Mouse (Mus musculus): ENCODE measurements around the gene Ccdc121. TPM values are rescaled to one million over a fixed set of nuclear protein-coding genes. Genes with fewer than 3 reads are reported as not detected.

The Ccdc121 gene
- polyA plus RNA-seq, 1 experiment from 2014 or later, result not detected

DNA sequence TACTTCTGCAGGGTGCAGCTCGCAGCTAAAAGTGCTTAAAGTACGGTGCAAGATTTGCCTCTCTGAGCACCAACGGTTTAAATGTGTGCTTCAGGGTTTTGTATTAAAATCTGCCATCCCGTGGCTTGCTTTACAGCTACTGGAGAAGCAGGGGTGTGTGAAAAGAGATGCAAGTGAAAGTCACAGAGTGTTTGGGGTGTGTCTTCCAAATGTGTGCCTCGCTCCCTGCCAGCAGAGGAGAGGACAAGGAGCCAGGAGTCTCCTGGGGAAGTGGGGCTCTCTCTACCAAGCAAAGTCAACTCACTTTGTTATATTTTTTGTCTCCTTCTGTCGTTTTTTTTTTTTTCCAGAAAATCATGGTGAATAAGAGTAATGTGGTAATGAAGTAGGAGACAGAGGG lies 34.7 kb downstream of the Ccdc121 start:
- 47% methylated on average over 6 of the region's 6 CpGs for WGBS
- no peak overlapping the region for H3K27ac ChIP-seq
- no peaks in the 10 kb centered on the region for H3K27me3 ChIP-seq (replicated peaks)
- no peaks in the 10 kb centered on the region for H3K4me1 ChIP-seq (replicated peaks)
- no peak overlapping the region for H3K4me3 ChIP-seq (replicated peaks)
- no peak overlapping the region for H3K4me2 ChIP-seq (replicated peaks)
- H3K9me3 ChIP-seq, result no peaks in the 10 kb centered on the region
- H3K9ac ChIP-seq, result no peak overlapping the region
- H3K36me3 ChIP-seq, result no peaks in the 10 kb centered on the region
- ATAC-seq, result no peak

DNA sequence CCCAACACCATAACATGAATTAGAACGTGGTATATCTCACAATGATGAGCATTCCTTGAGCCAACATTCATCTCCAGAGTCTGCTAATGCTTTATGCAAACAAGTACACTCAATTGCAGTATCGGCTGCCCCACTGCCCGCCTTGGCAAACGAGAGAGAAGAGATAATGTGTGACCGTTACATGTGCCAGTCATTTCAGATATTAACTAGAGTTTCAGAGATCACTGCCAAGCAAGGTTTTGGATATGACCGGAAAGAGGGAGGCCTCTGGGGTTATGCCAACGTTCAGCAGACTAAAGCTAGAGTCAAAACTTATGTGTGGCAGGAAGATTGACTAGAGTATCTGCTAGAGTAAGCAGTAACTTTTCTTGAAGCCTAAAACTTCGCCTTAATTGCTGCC lies 35.1 kb downstream of the Ccdc121 start:
- Histone ChIP-seq H3K9me3 (no peaks in the 10 kb centered on the region), H3K27me3 (replicated peaks) (no peaks in the 10 kb centered on the region), H3K4me3 (replicated peaks) (no peak overlapping the region), H3K4me1 (replicated peaks) (no peaks in the 10 kb centered on the region), H3K36me3 (no peaks in the 10 kb centered on the region), H3K27ac (no peak overlapping the region), H3K9ac (no peak overlapping the region), H3K4me2 (replicated peaks) (no peak overlapping the region)
- ATAC-seq, result no peak
- 62% methylated on average over 8 of the region's 8 CpGs for WGBS

DNA sequence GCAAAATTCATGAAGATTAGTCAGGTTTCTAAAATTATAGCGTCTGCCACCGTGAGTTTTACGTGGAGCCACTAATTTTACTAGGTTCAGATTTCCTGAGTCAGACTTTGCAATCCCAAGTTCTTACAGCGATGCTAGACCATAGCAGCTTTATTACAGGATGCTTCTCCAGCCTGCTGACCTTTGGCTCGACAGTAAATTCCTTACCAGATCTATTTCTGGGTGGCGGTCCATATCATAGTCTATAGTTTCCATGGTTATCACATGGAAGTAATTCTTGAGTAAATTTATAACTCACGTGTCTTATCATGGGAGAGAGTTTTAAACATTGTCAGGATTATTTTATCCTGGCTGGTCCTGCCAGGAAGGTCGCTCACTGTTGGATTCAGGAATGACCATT lies 41.8 kb downstream of the Ccdc121 start:
- H3K4me3 ChIP-seq (replicated peaks), result no peak overlapping the region
- no peaks in the 10 kb centered on the region for H3K9me3 ChIP-seq
- peak; percentile 77 for ATAC-seq
- WGBS, result 47% methylated on average over 8 of the region's 8 CpGs
- H3K36me3 ChIP-seq, result no peaks in the 10 kb centered on the region
- no peak overlapping the region for H3K9ac ChIP-seq
- no peak overlapping the region for H3K4me2 ChIP-seq (replicated peaks)
- H3K27ac ChIP-seq, result no peak overlapping the region
- no peaks in the 10 kb centered on the region for H3K27me3 ChIP-seq (replicated peaks)
- peaks cover 6% of the 10 kb centered on the region; the same call in 1 of the 2 replicates for H3K4me1 ChIP-seq (replicated peaks)

DNA sequence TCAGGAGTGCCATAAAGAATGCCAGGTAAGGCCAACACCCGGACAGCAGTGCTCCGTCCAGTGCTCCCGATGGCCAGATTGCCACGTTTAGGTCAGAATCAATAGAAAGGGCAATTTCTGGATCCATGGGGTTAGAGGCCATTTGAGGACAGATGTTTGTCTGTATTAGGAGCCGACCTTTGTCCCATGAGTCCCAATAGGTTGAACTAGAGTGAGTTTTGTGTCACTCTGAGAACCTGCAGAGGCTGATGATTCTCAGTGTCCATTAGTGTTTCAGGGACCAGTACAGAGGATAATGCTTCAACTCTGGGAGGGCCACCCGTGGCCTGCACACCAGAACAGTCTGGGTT lies 44.0 kb downstream of the Ccdc121 start:
- no peak overlapping the region for H3K9ac ChIP-seq
- H3K4me3 ChIP-seq (replicated peaks), result no peak overlapping the region
- no peak overlapping the region for H3K27ac ChIP-seq
- no peaks in the 10 kb centered on the region for H3K36me3 ChIP-seq
- no peaks in the 10 kb centered on the region for H3K9me3 ChIP-seq
- peaks cover 6% of the 10 kb centered on the region; the same call in 1 of the 2 replicates for H3K4me1 ChIP-seq (replicated peaks)
- no peak for ATAC-seq
- no peak overlapping the region for H3K4me2 ChIP-seq (replicated peaks)
- WGBS, result 86% methylated on average over 6 of the region's 6 CpGs
- H3K27me3 ChIP-seq (replicated peaks), result no peaks in the 10 kb centered on the region

DNA sequence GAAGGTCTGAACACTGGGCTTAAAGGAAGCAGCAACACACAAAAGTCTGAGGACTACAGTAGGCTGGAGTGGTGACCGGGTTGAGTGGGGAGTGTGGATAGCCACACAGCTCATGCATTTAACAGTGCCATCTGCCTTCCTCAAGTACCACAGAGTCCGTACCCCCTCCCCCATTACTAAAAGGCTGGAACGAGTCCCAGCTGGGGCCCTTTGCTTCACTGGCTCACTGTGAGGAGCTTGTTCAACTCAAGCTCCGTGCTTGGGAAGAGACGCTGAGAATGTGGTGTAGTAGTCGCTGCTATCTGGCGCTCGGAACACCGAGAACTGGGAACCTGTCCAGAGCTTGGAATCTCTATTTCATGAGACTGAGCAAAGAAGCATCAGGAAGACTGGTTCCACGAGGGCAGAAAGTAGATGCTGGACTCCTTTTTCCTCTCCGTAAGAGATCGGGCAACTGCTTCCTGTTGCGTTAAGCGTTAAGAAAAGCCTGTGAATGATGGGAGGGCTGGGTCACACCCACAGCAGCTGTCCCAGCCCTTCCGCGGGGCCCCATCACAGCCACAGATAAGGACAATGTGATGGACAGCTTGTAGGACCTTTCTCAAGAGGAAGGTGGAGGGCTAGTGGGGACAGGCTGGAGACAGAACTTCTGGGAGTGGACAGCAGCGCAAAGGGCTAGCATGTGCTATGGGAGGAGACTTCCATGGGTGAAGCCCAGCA lies 44.5 kb downstream of the Ccdc121 start:
- H3K4me1 ChIP-seq (replicated peaks), result peaks cover 12% of the 10 kb centered on the region
- no peak overlapping the region for H3K4me2 ChIP-seq (replicated peaks)
- no peaks in the 10 kb centered on the region for H3K36me3 ChIP-seq
- no peaks in the 10 kb centered on the region for H3K27me3 ChIP-seq (replicated peaks)
- H3K9me3 ChIP-seq, result no peaks in the 10 kb centered on the region
- no peak overlapping the region for H3K4me3 ChIP-seq (replicated peaks)
- 54% methylated on average over 17 of the region's 17 CpGs for WGBS
- no peak overlapping the region for H3K27ac ChIP-seq
- H3K9ac ChIP-seq, result no peak overlapping the region
- ATAC-seq, result peak; percentile 40; the same call in 1 of the 2 replicates

DNA sequence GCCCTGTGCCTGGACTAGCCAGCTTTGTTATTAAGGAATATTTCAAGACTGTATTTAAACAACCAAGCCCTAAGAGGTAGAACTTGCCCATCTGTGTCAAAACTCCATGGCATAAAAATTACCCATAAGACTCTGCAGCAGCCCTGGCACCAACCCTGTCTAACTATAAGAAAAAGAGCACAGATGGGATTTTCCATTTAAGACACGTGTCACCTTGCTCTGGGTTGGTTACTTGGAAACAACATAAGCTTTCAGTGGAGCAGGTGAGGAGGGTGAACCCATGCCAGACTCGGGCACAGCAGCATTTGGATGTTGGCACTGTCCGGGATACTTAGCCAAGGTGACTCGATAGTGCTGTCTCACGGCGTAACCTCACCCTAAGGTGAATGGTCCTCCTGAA lies 45.2 kb downstream of the Ccdc121 start:
- 93% methylated on average over 6 of the region's 6 CpGs for WGBS
- Histone ChIP-seq H3K4me3 (replicated peaks) (no peak overlapping the region), H3K27me3 (replicated peaks) (no peaks in the 10 kb centered on the region), H3K9me3 (no peaks in the 10 kb centered on the region), H3K9ac (no peak overlapping the region), H3K36me3 (no peaks in the 10 kb centered on the region), H3K4me1 (replicated peaks) (peaks cover 13% of the 10 kb centered on the region), H3K4me2 (replicated peaks) (no peak overlapping the region), H3K27ac (no peak overlapping the region)
- ATAC-seq, result no peak

DNA sequence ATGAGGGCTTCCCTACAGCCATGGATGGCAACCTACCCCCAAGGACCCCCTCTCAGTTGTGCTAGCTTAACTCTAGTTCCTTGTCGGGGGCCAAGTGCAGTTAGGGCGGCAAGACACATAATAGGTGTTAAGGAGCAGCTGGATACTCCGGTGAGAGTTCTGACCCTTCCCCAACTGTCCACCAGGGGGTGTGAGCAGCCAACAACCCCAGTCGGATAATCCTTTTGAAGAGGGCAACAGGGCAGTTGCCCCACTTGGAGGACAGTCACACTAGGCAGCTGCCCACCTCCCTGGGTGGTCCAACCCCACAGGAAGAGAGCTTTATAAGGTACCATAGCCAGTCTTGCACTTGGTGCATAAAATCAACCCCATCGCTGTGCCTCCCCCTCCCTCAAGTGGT lies 46.2 kb downstream of the Ccdc121 start:
- ATAC-seq, result no peak
- Histone ChIP-seq H3K27ac (no peak overlapping the region), H3K9ac (no peak overlapping the region), H3K4me3 (replicated peaks) (no peak overlapping the region), H3K4me2 (replicated peaks) (no peak overlapping the region), H3K4me1 (replicated peaks) (peaks cover 13% of the 10 kb centered on the region), H3K27me3 (replicated peaks) (no peaks in the 10 kb centered on the region), H3K36me3 (no peaks in the 10 kb centered on the region), H3K9me3 (no peaks in the 10 kb centered on the region)
- 48% methylated on average over 5 of the region's 5 CpGs for WGBS

DNA sequence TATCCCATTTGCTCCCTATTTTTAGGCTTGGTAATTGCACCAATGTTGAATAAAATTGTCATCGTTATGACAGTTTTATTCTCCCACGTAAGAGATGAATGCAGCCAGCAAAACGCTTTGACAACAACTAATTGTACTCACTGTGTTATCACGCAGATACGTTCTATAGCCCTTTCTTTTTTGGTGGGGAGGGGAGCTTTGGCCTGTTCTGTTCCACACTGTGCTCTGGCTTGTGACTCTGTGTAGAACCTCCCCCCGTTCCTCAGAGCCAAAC lies 48.4 kb downstream of the Ccdc121 start:
- H3K9ac ChIP-seq, result no peak overlapping the region
- H3K4me1 ChIP-seq (replicated peaks), result peaks cover 13% of the 10 kb centered on the region
- no peak overlapping the region for H3K4me3 ChIP-seq (replicated peaks)
- H3K36me3 ChIP-seq, result no peaks in the 10 kb centered on the region
- no peak overlapping the region for H3K4me2 ChIP-seq (replicated peaks)
- H3K27ac ChIP-seq, result no peak overlapping the region
- ATAC-seq, result no peak
- no peaks in the 10 kb centered on the region for H3K9me3 ChIP-seq
- no peaks in the 10 kb centered on the region for H3K27me3 ChIP-seq (replicated peaks)
- 71% methylated on average over 6 of the region's 6 CpGs for WGBS

DNA sequence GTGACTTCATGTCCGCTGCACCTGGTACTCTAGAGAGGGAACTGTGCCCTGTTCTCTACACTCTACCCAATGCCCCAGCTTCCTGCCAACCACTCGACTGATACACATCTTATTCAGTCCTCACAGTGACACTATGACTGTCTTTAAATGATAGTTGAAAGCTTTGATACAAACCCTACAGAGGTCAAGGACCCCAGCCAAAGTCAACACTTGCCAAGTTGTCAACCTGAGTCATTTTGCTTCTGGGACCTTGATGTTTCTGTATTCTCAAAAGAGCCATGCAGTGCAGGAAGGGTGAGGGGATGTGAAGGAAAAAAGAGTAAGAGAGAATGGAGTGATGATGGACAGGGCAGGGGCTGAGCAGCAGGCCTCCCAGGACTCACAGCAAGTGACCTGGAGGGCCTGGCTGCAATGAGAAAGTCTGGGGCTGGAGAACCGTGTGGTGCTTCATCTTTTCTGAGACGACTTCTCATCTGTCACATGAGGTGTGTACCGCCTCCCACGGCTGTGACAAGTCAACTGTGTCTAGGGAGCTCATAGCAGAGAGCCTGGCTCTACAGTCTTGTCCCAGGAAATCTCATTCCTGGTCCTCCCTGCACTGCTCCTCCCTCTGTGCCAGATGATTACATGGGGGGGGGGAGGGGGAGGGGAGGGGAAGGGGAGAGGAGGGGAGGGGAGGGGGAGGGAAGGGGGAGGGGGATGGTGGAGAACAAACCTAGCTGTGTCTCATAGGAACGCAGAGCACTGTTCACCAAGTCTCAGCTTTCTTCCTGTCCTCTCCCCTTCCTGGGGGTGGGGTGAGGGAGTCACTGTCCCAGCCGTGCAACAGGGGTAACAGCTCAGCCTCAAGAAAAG lies 49.0 kb downstream of the Ccdc121 start:
- Histone ChIP-seq H3K9me3 (no peaks in the 10 kb centered on the region), H3K27ac (no peak overlapping the region), H3K36me3 (no peaks in the 10 kb centered on the region), H3K9ac (no peak overlapping the region), H3K4me2 (replicated peaks) (no peak overlapping the region), H3K27me3 (replicated peaks) (no peaks in the 10 kb centered on the region), H3K4me3 (replicated peaks) (no peak overlapping the region), H3K4me1 (replicated peaks) (peaks cover 13% of the 10 kb centered on the region)
- ATAC-seq, result no peak
- 57% methylated on average over 8 of the region's 8 CpGs for WGBS

DNA sequence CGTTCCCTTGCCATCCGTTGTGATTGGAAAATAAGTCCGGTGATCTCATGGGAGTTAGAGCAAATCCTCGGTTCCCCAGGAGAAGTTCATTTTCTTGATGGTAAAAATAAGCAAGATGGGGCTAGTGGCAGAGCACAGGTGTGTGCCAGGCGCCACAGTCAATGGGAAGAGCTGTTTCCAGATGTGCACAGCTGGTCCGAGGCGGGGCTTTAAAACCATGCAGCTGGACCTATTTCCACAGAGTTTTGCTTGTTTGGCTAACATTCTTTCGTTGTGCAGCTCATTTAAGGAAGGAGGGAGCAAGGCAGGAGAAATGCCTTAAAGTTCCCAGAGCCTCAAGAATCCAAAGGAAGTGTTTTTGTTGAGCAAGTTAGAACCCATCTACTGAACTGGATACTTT lies 49.8 kb downstream of the Ccdc121 start:
- 64% methylated on average over 8 of the region's 8 CpGs for WGBS
- H3K4me1 ChIP-seq (replicated peaks), result peaks cover 6% of the 10 kb centered on the region
- no peak overlapping the region for H3K4me3 ChIP-seq (replicated peaks)
- no peak overlapping the region for H3K27ac ChIP-seq
- H3K4me2 ChIP-seq (replicated peaks), result no peak overlapping the region
- ATAC-seq, result no peak
- no peaks in the 10 kb centered on the region for H3K27me3 ChIP-seq (replicated peaks)
- H3K9ac ChIP-seq, result no peak overlapping the region
- no peaks in the 10 kb centered on the region for H3K36me3 ChIP-seq
- H3K9me3 ChIP-seq, result no peaks in the 10 kb centered on the region

DNA sequence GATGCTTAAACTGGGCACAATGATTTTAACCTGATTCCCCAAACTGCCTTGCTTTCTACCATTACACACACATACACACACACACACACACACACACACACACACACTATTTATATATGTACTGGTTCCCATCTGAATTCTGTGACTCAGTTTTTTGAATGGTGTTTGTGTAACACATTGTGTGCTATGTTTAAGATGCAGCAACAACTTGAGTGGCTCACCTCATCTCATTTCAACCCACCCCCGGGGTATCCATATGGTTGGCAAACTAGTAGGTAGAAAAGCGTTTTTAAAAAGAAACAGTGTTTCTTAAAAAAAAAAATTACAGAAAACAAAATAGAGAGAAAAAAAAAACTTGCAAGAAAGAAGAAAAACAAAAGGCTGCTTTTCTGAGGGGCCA lies 51.0 kb downstream of the Ccdc121 start:
- Histone ChIP-seq H3K27me3 (replicated peaks) (no peaks in the 10 kb centered on the region), H3K9me3 (no peaks in the 10 kb centered on the region), H3K27ac (no peak overlapping the region), H3K4me2 (replicated peaks) (no peak overlapping the region), H3K4me3 (replicated peaks) (no peak overlapping the region), H3K9ac (no peak overlapping the region), H3K36me3 (no peaks in the 10 kb centered on the region), H3K4me1 (replicated peaks) (peaks cover 6% of the 10 kb centered on the region)
- no peak for ATAC-seq
- WGBS, result 84% methylated on average over 2 of the region's 2 CpGs

Measured in intestine, embryonic 15.5 days (tissue).